Mouse (Mus musculus) C2C12 (cell line): Measurements from ENCODE around the gene Plekha8. TPM values are rescaled to one million over a fixed set of nuclear protein-coding genes. Genes with fewer than 3 reads are reported as not detected.

Source experiments
- H3K27me3 ChIP-seq: one replicate; pipeline ENCODE4 v1.6.1; 2011; ENCODE audit not compliant: control insufficient read depth, insufficient read depth, insufficient read length
- H3K36me3 ChIP-seq: one replicate; pipeline ENCODE4 v1.6.1; 2011; ENCODE audit not compliant: control insufficient read depth, insufficient read depth
- H3K4me3 ChIP-seq: one replicate; pipeline ENCODE4 v1.5.1; 2011; ENCODE audit warnings: mild to moderate bottlenecking, control low read depth; ENCODE audit not compliant: poor library complexity, insufficient read depth, severe bottlenecking
- H3K79me2 ChIP-seq: one replicate; pipeline ENCODE4 v1.6.1; 2011; ENCODE audit not compliant: control insufficient read depth, insufficient read depth
- H3K79me3 ChIP-seq: one replicate; pipeline ENCODE4 v1.6.1; 2011; ENCODE audit warnings: low read depth, control low read depth
- H3ac ChIP-seq: one replicate; pipeline ENCODE3; 2011; ENCODE audit warnings: low read depth; ENCODE audit not compliant: control insufficient read depth, insufficient read length
- CEBPB ChIP-seq: IDR thresholded peaks from one replicate; pipeline ENCODE4 v1.6.1; 2011; ENCODE audit warnings: low read depth, mild to moderate bottlenecking, control low read depth, moderate library complexity
- CTCF ChIP-seq: IDR thresholded peaks from one replicate; pipeline ENCODE4 v1.5.1; 2011; ENCODE audit not compliant: control insufficient read depth, insufficient read depth, insufficient read length
- FOSL1 ChIP-seq: IDR thresholded peaks from one replicate; pipeline ENCODE4 v1.8.0; 2011; ENCODE audit warnings: mild to moderate bottlenecking, low read length; ENCODE audit not compliant: poor library complexity, insufficient read depth, severe bottlenecking
- MAX ChIP-seq: IDR thresholded peaks from one replicate; pipeline ENCODE4 v1.6.1; 2011; ENCODE audit warnings: mild to moderate bottlenecking, control low read depth
- MYOD1 ChIP-seq: IDR thresholded peaks from one replicate; pipeline ENCODE4 v1.6.1; 2011; ENCODE audit warnings: low read depth; ENCODE audit not compliant: control insufficient read depth, insufficient read length
- MYOG ChIP-seq: IDR thresholded peaks from one replicate; pipeline ENCODE4 v1.6.1; 2011; ENCODE audit not compliant: control insufficient read depth, insufficient read length; ENCODE audit errors: extremely low read depth
- USF1 ChIP-seq: IDR thresholded peaks from one replicate; pipeline ENCODE4 v1.6.1; 2011; ENCODE audit warnings: low read depth, mild to moderate bottlenecking, control low read depth, moderate library complexity
- polyA plus RNA-seq: library from polyadenylated mRNA; unstranded; fragments of >200 nt; fragmentation: generic; extraction: Trizol; gene quantifications from one replicate; pipeline ENCODE4 v1.2.1, GENCODE M21; 2012; ENCODE audit warnings: missing spikeins

The Plekha8 gene
- polyA plus RNA-seq, 1 experiment: 3.9 TPM

DNA sequence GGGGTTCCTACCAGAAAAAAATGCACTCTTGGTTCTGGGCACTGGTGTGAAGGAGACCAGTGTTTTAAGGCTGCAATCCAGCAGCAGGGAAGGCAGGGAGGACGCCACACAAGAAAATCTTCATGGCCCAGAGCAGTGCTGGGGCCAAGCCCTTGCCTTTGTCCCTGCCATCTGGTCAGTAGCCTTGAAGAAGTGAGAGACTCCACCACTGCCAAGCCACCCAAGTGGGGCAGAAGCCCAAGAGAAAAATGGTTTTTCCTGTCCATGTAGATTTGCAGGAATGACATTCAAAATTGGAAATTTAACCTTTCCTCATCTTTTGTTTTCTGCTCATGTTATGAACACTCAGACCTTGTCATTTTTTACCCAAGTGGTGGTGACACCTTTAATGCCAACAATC, 97.3 kb downstream of the Plekha8 start:
- no peaks in the 10 kb centered on the region for H3K79me3 ChIP-seq
- no peaks in the 10 kb centered on the region for H3K27me3 ChIP-seq
- no peaks in the 10 kb centered on the region for H3K79me2 ChIP-seq
- no peak overlapping the region for H3ac ChIP-seq
- H3K36me3 ChIP-seq: no peaks in the 10 kb centered on the region
- no peak overlapping the region for H3K4me3 ChIP-seq
- TF ChIP-seq MYOD1 (no peak), FOSL1 (no peak), CTCF (no peak), USF1 (no peak), MAX (no peak)

DNA sequence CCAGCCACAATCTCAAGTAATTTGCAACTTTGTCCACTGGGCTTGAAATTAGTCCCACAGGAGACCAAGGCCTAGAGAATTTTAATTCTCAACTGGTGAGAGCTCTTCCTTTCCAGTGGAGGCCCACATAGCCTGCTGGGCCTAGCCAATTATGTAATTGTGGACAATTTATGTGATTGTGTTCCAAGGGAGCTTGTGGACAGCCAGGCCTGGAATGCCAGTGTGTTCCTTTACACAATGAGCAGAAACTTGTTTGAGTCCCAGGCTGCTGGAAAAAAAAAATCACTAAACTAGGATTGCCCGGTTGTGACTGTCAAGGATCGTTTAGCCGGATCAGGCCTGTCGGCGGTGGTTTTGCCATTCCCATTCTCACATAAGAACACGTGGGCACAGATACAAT, 98.4 kb downstream of the Plekha8 start:
- Histone ChIP-seq H3K79me2 (no peaks in the 10 kb centered on the region), H3K79me3 (no peaks in the 10 kb centered on the region), H3K27me3 (no peaks in the 10 kb centered on the region), H3K4me3 (no peak overlapping the region), H3ac (no peak overlapping the region), H3K36me3 (no peaks in the 10 kb centered on the region)
- TF ChIP-seq MYOG (no peak), CTCF (no peak), FOSL1 (no peak), MAX (no peak), MYOD1 (no peak), USF1 (no peak), CEBPB (no peak)

Other genes starting within 250 kb of the Plekha8 start
- 0.02 TPM for gene Wipf3, start 165.5 kb upstream of the Plekha8 start, polyA plus RNA-seq
- 40.6 TPM for gene Scrn1, start 28.6 kb upstream of the Plekha8 start, polyA plus RNA-seq
- gene Fkbp14, start 2.2 kb downstream of the Plekha8 start, polyA plus RNA-seq: 5.0 TPM
- gene Mturn, start 86.5 kb downstream of the Plekha8 start, polyA plus RNA-seq: 1.3 TPM
- 3.1 TPM for gene Znrf2, start 221.8 kb downstream of the Plekha8 start, polyA plus RNA-seq